Mouse (Mus musculus): ENCODE results near the gene 1700029I15Rik.

GRCm38 (mm10) chr2:92361795-92362194 is 20.5 kb upstream of the 1700029I15Rik start:
- TF ChIP-seq ZC3H11A (IDR thresholded peaks at IDR 0.05; ENCODE audit: borderline replicate concordance, low read depth, low read length) (no peak), MAFK (IDR thresholded peaks at IDR 0.05; ENCODE audit: insufficient read depth, low read depth, low read length) (no peak), HCFC1 (IDR thresholded peaks at IDR 0.05; ENCODE audit: borderline replicate concordance, insufficient read depth, low read length) (no peak)
